Mouse (Mus musculus) intestine, embryonic 15.5 days (tissue): Measurements from ENCODE around the gene Kif21b. TPM values are rescaled to one million over a fixed set of nuclear protein-coding genes. Genes with fewer than 3 reads are reported as not detected.

ENCODE experiments used
- ATAC-seq: fragments of 200-750 bp; cut with Nextera tagmentation; 2 replicates; pipeline ENCODE4 v1.8.0; 2017; ENCODE audit warnings: moderate TSS enrichment, moderate library complexity
- H3K27ac ChIP-seq: fragments of 300-500 bp; sonication (generic); 2 replicates; pipeline ENCODE4 v1.5.1; 2015; ENCODE audit warnings: mild to moderate bottlenecking, inconsistent platforms
- H3K27me3 ChIP-seq: fragments of 300-500 bp; sonication (generic); replicated peaks from 2 replicates; pipeline ENCODE4 v1.6.1; 2015; ENCODE audit warnings: inconsistent platforms
- H3K36me3 ChIP-seq: fragments of 300-500 bp; sonication (generic); 2 replicates; pipeline ENCODE4 v1.6.1; 2015; ENCODE audit warnings: inconsistent platforms
- H3K4me1 ChIP-seq: fragments of 300-500 bp; sonication (generic); replicated peaks from 2 replicates; pipeline ENCODE4 v1.6.1; 2015; ENCODE audit warnings: inconsistent platforms
- H3K4me2 ChIP-seq: fragments of 300-500 bp; sonication (generic); replicated peaks from 2 replicates; pipeline ENCODE4 v1.6.1; 2015; ENCODE audit warnings: mild to moderate bottlenecking, inconsistent platforms
- H3K4me3 ChIP-seq: fragments of 300-500 bp; sonication (generic); replicated peaks from 2 replicates; pipeline ENCODE4 v1.5.1; 2015; ENCODE audit warnings: inconsistent platforms
- H3K9ac ChIP-seq: fragments of 300-500 bp; sonication (generic); 2 replicates; pipeline ENCODE4 v1.6.1; 2015; ENCODE audit warnings: inconsistent platforms
- H3K9me3 ChIP-seq: fragments of 300-500 bp; sonication (generic); 2 replicates; pipeline ENCODE4 v1.6.1; 2016; ENCODE audit warnings: inconsistent platforms
- WGBS: fragments of 180-500 bp; shearing (Covaris S2); methylation state at CpG from one replicate; pipeline ENCODE4 v1.1.7; 2015; 5-methylcytosine and 5-hydroxymethylcytosine counted together
- polyA plus RNA-seq: library from polyadenylated mRNA; unstranded; fragments of >200 nt; fragmentation: Nextera tagmentation; extraction: Ambion mirVana; gene quantifications from 2 replicates; pipeline ENCODE4 v1.2.1, GENCODE M21; 2015

Kif21b gene
- polyA plus RNA-seq, 1 experiment from 2014 or later = 4.1 TPM

DNA sequence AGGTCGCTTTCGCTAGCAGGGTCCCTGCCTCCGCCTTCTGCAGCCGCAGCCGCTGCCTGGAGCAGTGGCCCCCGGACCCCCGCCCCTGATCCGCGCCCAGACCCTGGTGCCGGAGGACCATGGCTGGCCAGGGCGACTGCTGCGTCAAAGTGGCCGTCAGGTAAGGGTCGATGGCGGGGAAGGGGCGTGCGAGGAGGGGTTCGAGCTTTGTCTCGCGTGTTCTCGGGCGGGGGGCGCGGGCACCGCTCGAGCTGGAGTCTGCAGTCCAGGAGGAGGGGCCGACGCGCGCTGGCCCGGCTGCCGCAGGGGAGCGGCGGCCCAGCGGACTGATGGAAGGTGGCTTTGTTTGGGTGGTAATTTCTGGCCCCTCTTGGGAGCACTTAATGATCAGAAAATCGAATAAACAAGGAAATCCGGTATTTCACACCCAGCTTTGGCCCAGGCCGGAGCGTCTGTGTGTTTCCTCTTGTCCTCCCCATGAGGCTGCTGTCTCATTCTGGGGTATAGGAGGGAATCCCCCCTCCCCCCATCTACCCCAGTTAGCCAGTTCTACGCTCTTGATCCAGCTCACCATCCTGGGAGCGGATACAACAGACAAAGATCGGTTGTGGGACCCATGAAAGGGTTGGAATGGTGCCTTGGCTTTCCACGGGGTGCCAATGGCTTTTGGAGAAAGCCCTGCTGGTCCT, 558 bp downstream of the Kif21b start:
- peak; percentile 21 for ATAC-seq
- Histone ChIP-seq H3K9ac (peak overlapping the region; percentile 89), H3K4me2 (peak overlapping the region; percentile 95), H3K27ac (peak overlapping the region; percentile 77), H3K36me3 (no peaks in the 10 kb centered on the region), H3K27me3 (no peaks in the 10 kb centered on the region), H3K9me3 (no peaks in the 10 kb centered on the region), H3K4me3 (peak overlapping the region; percentile 84), H3K4me1 (peaks cover 79% of the 10 kb centered on the region)
- 1% methylated on average over 43 of the region's 43 CpGs for WGBS

GRCm38 (mm10) chr1:136132386-136133201, 1.4 kb downstream of the Kif21b start:
- no peaks in the 10 kb centered on the region for H3K9me3 ChIP-seq
- WGBS = 42% methylated on average over 10 of the region's 10 CpGs
- H3K4me2 ChIP-seq = peak overlapping the region; percentile 95
- no peak overlapping the region for H3K27ac ChIP-seq
- H3K4me1 ChIP-seq = peaks cover 80% of the 10 kb centered on the region
- H3K36me3 ChIP-seq = no peaks in the 10 kb centered on the region
- peak overlapping the region; percentile 89 for H3K9ac ChIP-seq
- no peaks in the 10 kb centered on the region for H3K27me3 ChIP-seq
- peak overlapping the region; percentile 84 for H3K4me3 ChIP-seq
- no peak for ATAC-seq

- no peak for ATAC-seq
- Histone ChIP-seq H3K4me2 (peak overlapping the region; percentile 95), H3K36me3 (no peaks in the 10 kb centered on the region), H3K27me3 (no peaks in the 10 kb centered on the region), H3K4me3 (0 out of 2 replicates have a peak overlapping the region, but pooled peaks have one; percentile 5), H3K9me3 (no peaks in the 10 kb centered on the region), H3K27ac (peak overlapping the region; percentile 71), H3K4me1 (peaks cover 82% of the 10 kb centered on the region), H3K9ac (no peak overlapping the region)
- 37% methylated on average over 13 of the region's 13 CpGs for WGBS
Measured at GRCm38 (mm10) chr1:136133570-136134240, 2.5 kb downstream of the Kif21b start.

GRCm38 (mm10) chr1:136134547-136134946, 3.4 kb downstream of the Kif21b start:
- no peak overlapping the region for H3K9ac ChIP-seq
- no peaks in the 10 kb centered on the region for H3K9me3 ChIP-seq
- H3K36me3 ChIP-seq = no peaks in the 10 kb centered on the region
- ATAC-seq = no peak
- peak overlapping the region; percentile 71 for H3K27ac ChIP-seq
- H3K4me3 ChIP-seq = no peak overlapping the region
- H3K4me1 ChIP-seq = peaks cover 82% of the 10 kb centered on the region
- no peaks in the 10 kb centered on the region for H3K27me3 ChIP-seq
- 55% methylated on average over 2 of the region's 2 CpGs for WGBS
- peak overlapping the region; percentile 95 for H3K4me2 ChIP-seq

GRCm38 (mm10) chr1:136135046-136135445, 3.9 kb downstream of the Kif21b start:
- Histone ChIP-seq H3K9me3 (no peaks in the 10 kb centered on the region), H3K27me3 (no peaks in the 10 kb centered on the region), H3K27ac (peak overlapping the region; percentile 71), H3K4me3 (no peak overlapping the region), H3K4me2 (peak overlapping the region; percentile 95; the same call in 1 of the 2 replicates), H3K4me1 (peaks cover 84% of the 10 kb centered on the region), H3K36me3 (no peaks in the 10 kb centered on the region), H3K9ac (no peak overlapping the region)
- WGBS = 31% methylated on average over 1 of the region's 1 CpGs
- ATAC-seq = peak; percentile 65

DNA sequence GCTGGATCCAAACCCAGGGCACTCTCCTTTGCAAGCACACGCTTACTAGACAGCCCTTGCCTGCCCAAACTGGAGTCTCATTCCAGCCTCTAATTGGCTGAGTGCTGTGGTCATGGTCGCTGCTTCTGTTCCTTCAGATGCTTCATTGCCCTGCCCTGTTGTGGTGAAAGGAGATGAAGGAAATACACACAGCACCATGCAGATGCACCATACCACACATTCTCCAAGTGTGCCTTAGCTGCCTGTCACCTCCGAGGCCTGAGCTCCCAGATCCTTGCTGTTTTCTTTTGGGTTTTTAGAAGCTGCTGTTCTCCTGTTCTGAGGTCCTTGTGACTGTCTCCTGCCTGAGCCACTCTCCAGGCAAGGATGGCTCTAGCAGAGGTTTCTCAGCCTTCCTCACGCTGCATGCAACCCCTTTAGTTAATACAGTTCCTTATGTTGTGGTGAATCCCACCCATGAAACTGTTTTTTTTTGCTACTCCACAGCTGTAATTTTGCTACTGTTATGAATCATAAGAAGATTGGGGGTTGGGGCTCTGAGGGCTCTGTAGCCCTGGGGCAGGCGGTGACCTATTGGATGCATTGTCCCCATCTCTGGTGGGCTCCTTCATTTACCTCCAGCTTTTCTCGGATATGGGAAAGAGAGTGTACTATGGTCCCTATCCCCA, 4.7 kb downstream of the Kif21b start:
- peaks cover 82% of the 10 kb centered on the region for H3K4me1 ChIP-seq
- no peaks in the 10 kb centered on the region for H3K27me3 ChIP-seq
- 65% methylated on average over 6 of the region's 6 CpGs for WGBS
- H3K36me3 ChIP-seq = no peaks in the 10 kb centered on the region
- no peaks in the 10 kb centered on the region for H3K9me3 ChIP-seq
- no peak for ATAC-seq
- H3K9ac ChIP-seq = 0 out of 2 replicates have a peak overlapping the region, but pooled peaks have one; percentile 5
- H3K4me3 ChIP-seq = no peak overlapping the region
- peak overlapping the region; percentile 66 for H3K27ac ChIP-seq
- peak overlapping the region; percentile 29; the same call in 1 of the 2 replicates for H3K4me2 ChIP-seq

GRCm38 (mm10) chr1:136136547-136136946, 5.4 kb downstream of the Kif21b start:
- WGBS = 52% methylated on average over 4 of the region's 4 CpGs
- peak overlapping the region; percentile 29; the same call in 1 of the 2 replicates for H3K4me2 ChIP-seq
- no peak for ATAC-seq

DNA sequence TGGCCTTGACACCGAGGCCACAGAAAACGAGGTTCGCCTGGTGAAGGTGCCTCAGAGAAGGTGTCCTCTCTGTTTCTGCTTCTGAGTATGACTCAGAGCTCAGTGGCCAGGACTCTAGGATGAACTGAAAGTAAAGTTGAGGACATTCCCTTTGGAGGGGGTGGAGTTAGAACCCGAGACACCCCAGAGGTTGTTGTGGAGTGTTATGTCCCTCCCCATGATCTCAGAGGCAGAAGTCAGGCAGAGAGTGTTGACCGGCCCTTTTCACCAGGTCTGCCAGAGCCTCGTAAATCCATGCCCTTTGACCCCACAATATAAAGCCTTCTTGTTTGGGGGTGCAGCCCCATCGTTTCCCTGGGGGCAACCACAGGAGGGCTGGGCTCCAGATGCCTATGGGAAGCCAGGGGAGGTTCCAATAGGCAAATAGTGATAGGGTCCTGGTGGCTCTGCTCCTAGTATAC, 5.9 kb downstream of the Kif21b start:
- H3K4me2 ChIP-seq = peak overlapping the region; percentile 29
- H3K4me3 ChIP-seq = no peak overlapping the region

More at GRCm38 (mm10) chr1:136136547-136136946, 5.4 kb downstream of the Kif21b start:
- Histone ChIP-seq H3K4me3 (no peak overlapping the region), H3K9ac (no peak overlapping the region), H3K9me3 (no peaks in the 10 kb centered on the region), H3K4me1 (peaks cover 82% of the 10 kb centered on the region), H3K27me3 (no peaks in the 10 kb centered on the region), H3K27ac (peak overlapping the region; percentile 66), H3K36me3 (no peaks in the 10 kb centered on the region)

DNA sequence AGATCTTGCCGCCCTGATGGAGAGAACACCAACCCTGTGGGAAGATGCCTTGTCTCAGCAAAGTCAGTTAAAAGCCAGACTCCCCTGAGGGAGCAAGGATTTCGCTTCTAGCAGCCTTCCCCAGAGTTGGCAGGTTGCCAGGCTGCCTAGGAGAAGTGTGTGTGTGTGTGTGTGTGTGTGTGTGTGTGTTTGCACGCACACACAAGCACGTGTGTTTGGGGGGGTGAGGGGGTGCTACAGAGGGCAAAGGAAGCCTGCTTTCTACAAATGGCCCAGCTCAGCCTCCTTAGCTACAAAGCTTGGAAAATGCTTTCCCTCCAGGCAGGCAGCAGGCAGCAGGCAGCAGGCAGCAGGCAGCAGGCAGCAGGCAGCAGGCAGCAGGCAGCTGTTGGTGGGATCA, 6.4 kb downstream of the Kif21b start:
- no peak overlapping the region for H3K4me3 ChIP-seq
- H3K4me2 ChIP-seq = peak overlapping the region; percentile 29
- H3K27me3 ChIP-seq = no peaks in the 10 kb centered on the region
- 0 out of 2 replicates have a peak, but pooled peaks have one; percentile 2 for ATAC-seq
- 0 out of 2 replicates have a peak overlapping the region, but pooled peaks have one; percentile 18 for H3K9ac ChIP-seq
- H3K4me1 ChIP-seq = peaks cover 87% of the 10 kb centered on the region
- H3K27ac ChIP-seq = peak overlapping the region; percentile 66
- WGBS = 3% methylated on average over 4 of the region's 4 CpGs
- H3K9me3 ChIP-seq = no peaks in the 10 kb centered on the region
- no peaks in the 10 kb centered on the region for H3K36me3 ChIP-seq

More for the DNA sequence above, 5.9 kb downstream of the Kif21b start:
- Histone ChIP-seq H3K36me3 (no peaks in the 10 kb centered on the region), H3K27ac (peak overlapping the region; percentile 66), H3K9ac (no peak overlapping the region), H3K9me3 (no peaks in the 10 kb centered on the region), H3K4me1 (peaks cover 85% of the 10 kb centered on the region), H3K27me3 (no peaks in the 10 kb centered on the region)
- peak; percentile 24 for ATAC-seq
- 19% methylated on average over 7 of the region's 7 CpGs for WGBS

- Histone ChIP-seq H3K9ac (peak overlapping the region; percentile 18; the same call in 1 of the 2 replicates), H3K36me3 (no peaks in the 10 kb centered on the region), H3K4me2 (peak overlapping the region; percentile 29; the same call in 1 of the 2 replicates), H3K4me3 (no peak overlapping the region), H3K9me3 (no peaks in the 10 kb centered on the region), H3K27ac (peak overlapping the region; percentile 66), H3K4me1 (peaks cover 83% of the 10 kb centered on the region), H3K27me3 (no peaks in the 10 kb centered on the region)
- no peak for ATAC-seq
- 37% methylated on average over 10 of the region's 10 CpGs for WGBS
Measured at GRCm38 (mm10) chr1:136138191-136138830, 7.1 kb downstream of the Kif21b start.

GRCm38 (mm10) chr1:136139990-136140640, 8.9 kb downstream of the Kif21b start:
- Histone ChIP-seq H3K9ac (peak overlapping the region; percentile 67), H3K27me3 (no peaks in the 10 kb centered on the region), H3K4me1 (peaks cover 66% of the 10 kb centered on the region), H3K36me3 (no peaks in the 10 kb centered on the region), H3K9me3 (no peaks in the 10 kb centered on the region), H3K4me3 (peak overlapping the region; percentile 48), H3K27ac (peak overlapping the region; percentile 71), H3K4me2 (peak overlapping the region; percentile 87)
- 3% methylated on average over 32 of the region's 32 CpGs for WGBS
- ATAC-seq = peak; percentile 58
